Mouse (Mus musculus) gastrocnemius, adult 2 months (tissue): ENCODE results near the gene Sfxn4. TPM values are rescaled to one million over a fixed set of nuclear protein-coding genes. Genes with fewer than 3 reads are reported as not detected.
A peak's percentile ranks its signal among the peaks of the same experiment; 100 is the strongest.

ENCODE experiments used
- DNase-seq: peaks from one replicate; pipeline ENCODE4 v3.0.0; 2022
- H3K27ac ChIP-seq: fragments of 200-600 bp; 2 replicates; pipeline ENCODE4 v1.8.1; 2022; ENCODE audit warnings: mild to moderate bottlenecking
- H3K4me3 ChIP-seq: fragments of 200-600 bp; 2 replicates; pipeline ENCODE4 v1.8.1; 2022; ENCODE audit warnings: mild to moderate bottlenecking, moderate library complexity
- CTCF ChIP-seq: fragments of 200-600 bp; IDR thresholded peaks from 2 replicates; pipeline ENCODE4 v1.8.1; 2022; ENCODE audit warnings: antibody characterized with exemption, mild to moderate bottlenecking, moderate library complexity
- intact Hi-C: fragments of 180-260 bp; cut with DNase I; formaldehyde crosslinking; loops from one replicate; pipeline ENCODE4 v1.15.1; 2025
- total RNA-seq, 2 experiments: library from RNA; stranded (reverse); gene quantifications; 2 replicates each; pipeline ENCODE4 v1.2.3; 2021

The Sfxn4 gene
- total RNA-seq, 2 experiments from 2014 or later = 1.6 to 4.2 TPM

DNA sequence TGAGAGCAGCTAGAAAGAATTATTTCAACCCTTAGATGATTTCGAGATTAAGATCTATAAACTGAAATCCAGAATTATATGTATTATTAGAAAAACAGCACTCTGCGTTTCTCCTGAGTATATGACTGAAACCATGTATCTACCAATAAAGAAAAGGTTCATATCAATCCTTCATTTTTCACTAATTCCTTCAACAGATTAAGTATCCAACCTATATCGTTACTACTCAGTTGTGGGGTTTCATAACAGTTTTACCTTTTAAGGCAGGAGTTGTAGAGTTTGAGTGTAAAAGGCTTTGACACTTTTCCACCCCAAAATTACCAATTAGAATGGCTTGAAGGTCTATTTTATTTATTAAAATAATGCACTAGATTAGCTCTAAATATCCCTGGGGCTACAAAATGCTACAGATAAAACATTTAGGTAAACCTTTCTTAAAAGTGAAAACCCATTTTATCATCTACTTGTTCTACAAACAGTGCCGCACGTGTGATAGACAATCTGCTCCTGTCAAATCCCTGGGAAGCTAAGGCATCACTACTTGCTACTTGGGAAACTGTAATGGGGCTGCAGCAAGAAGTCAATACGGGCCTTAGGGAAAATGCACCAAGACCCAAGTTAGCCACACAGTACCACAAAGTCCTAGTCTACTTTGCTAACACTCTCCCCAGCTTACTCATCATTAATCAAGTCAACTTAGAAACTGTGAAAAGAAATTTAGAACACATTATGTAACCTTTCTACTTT lies 72.9 kb downstream of the Sfxn4 start:
- no peak for DNase-seq
- no peak for TF ChIP-seq CTCF
- intact Hi-C loops = loop anchor here (10.0 kb wide), 1 partner anchor 204 kb away; the partner anchor contains the start of gene Cacul1
- Histone ChIP-seq H3K4me3 (peak overlapping the region; percentile 80), H3K27ac (peak overlapping the region; percentile 98; the same call in 1 of the 2 replicates)

- Histone ChIP-seq H3K4me3 (peak overlapping the region; percentile 80; the same call in 1 of the 2 replicates), H3K27ac (no peak overlapping the region)
- intact Hi-C loops = loop anchor here (10.0 kb wide), 1 partner anchor 203 kb away; the partner anchor contains the start of gene Cacul1
- no peak for DNase-seq
- TF ChIP-seq CTCF = no peak
Observed at GRCm38 (mm10) chr19:60787465-60788150, 73.7 kb downstream of the Sfxn4 start.

Other genes with a start within 250 kb of the Sfxn4 start
- under 1 TPM in 1 of 2 experiments, not detected in 1; 0.08 TPM for gene Nanos1, start 105.5 kb downstream of the Sfxn4 start, total RNA-seq
- 100 to 1,000 TPM in 1 of 2 experiments, 10 to 100 TPM in 1; 91.5 to 101 TPM for gene Eif3a, start 70.8 kb downstream of the Sfxn4 start, total RNA-seq
- 10 to 100 TPM; 11.2 to 12.2 TPM for gene Fam45a, start 49.9 kb downstream of the Sfxn4 start, total RNA-seq
- gene Prdx3, start 13.1 kb upstream of the Sfxn4 start, total RNA-seq = 100 to 1,000 TPM; 207 to 240 TPM
- 1 to 10 TPM; 3.9 to 5.4 TPM for gene Grk5, start 28.3 kb upstream of the Sfxn4 start, total RNA-seq